Mouse (Mus musculus): ENCODE measurements at regions not wholly inside any gene's neighbourhood (a gene's known extent, or its start where the extent isn't known, plus 50 kb on each side); places are given as distances from the start of the nearest gene placed in this dataset.
"Not testable (repeated sequence)": the region's sequence is repeated elsewhere in the genome, so short reads cannot be mapped to it uniquely, and the experiment has no call there.

- DNase-seq (ENCODE audit: low read depth, low spot score): no peak
Observed at GRCm38 (mm10) chr1:165017793-165018192, 82.5 kb upstream of the Xcl1 start.

- DNase-seq (ENCODE audit: low read depth, low spot score): no peak
Observed at GRCm38 (mm10) chr1:165014328-165014727, 79.0 kb upstream of the Xcl1 start.

GRCm38 (mm10) chr1:165013428-165013827 lies 78.1 kb upstream of the Xcl1 start:
- no peak for DNase-seq (ENCODE audit: low read depth, low spot score)

GRCm38 (mm10) chr1:165012376-165012775 lies 77.0 kb upstream of the Xcl1 start:
- no peak for DNase-seq (ENCODE audit: low read depth, low spot score)

- no peak for DNase-seq (ENCODE audit: low read depth, low spot score)
Observed at GRCm38 (mm10) chr1:164999515-164999914, 64.2 kb upstream of the Xcl1 start.

- DNase-seq (ENCODE audit: low read depth, low spot score): no peak
Observed at GRCm38 (mm10) chr1:164998621-164999020, 63.3 kb upstream of the Xcl1 start.

GRCm38 (mm10) chr1:164997660-164998059 lies 62.3 kb upstream of the Xcl1 start:
- no peak for DNase-seq (ENCODE audit: low read depth, low spot score)

- DNase-seq (ENCODE audit: low read depth, low spot score): no peak
Observed at GRCm38 (mm10) chr1:164994247-164994660, 58.9 kb upstream of the Xcl1 start.

- DNase-seq (ENCODE audit: low read depth, low spot score): not testable (repeated sequence)
Observed at GRCm38 (mm10) chr1:164993175-164993875, 58.0 kb upstream of the Xcl1 start.

GRCm38 (mm10) chr1:164988982-164989381 lies 53.7 kb upstream of the Xcl1 start:
- no peak for DNase-seq (ENCODE audit: low read depth, low spot score)

GRCm38 (mm10) chr1:164988191-164988590 lies 52.9 kb upstream of the Xcl1 start:
- no peak for DNase-seq (ENCODE audit: low read depth, low spot score)

- not testable (repeated sequence) for DNase-seq (ENCODE audit: low read depth, low spot score)
Observed at GRCm38 (mm10) chr1:164985521-164985920, 50.2 kb upstream of the Xcl1 start.

Measured in forelimb bud, embryonic 11.5 days (tissue).